Mouse (Mus musculus) cortical plate, adult 2 months (tissue): ENCODE measurements around the gene Cttnbp2nl. TPM values are rescaled to one million over a fixed set of nuclear protein-coding genes. Genes with fewer than 3 reads are reported as not detected.

Experiments
- H3K27ac ChIP-seq: fragments of 200-500 bp; 2 replicates; pipeline ENCODE4 v1.5.1; 2012; ENCODE audit warnings: low read length, control low read depth, inconsistent platforms; ENCODE audit not compliant: insufficient read depth
- H3K4me1 ChIP-seq: fragments of 200-500 bp; 2 replicates; pipeline ENCODE4 v1.6.1; 2011; ENCODE audit warnings: low read length; ENCODE audit not compliant: control insufficient read depth, insufficient read depth
- H3K4me3 ChIP-seq: fragments of 200-500 bp; 2 replicates; pipeline ENCODE4 v1.5.1; 2011; ENCODE audit warnings: mild to moderate bottlenecking, low read length, control low read depth; ENCODE audit not compliant: insufficient read depth
- CTCF ChIP-seq: fragments of 200-500 bp; IDR thresholded peaks from 2 replicates; pipeline ENCODE4 v1.5.1; 2011; ENCODE audit warnings: mild to moderate bottlenecking, control low read depth, low read length; ENCODE audit not compliant: insufficient read depth; ENCODE audit errors: extremely low read depth
- POLR2A ChIP-seq: fragments of 200-500 bp; IDR thresholded peaks from 2 replicates; pipeline ENCODE4 v1.6.1; 2011; ENCODE audit warnings: mild to moderate bottlenecking, low read length, control low read depth; ENCODE audit not compliant: insufficient read depth; ENCODE audit errors: extremely low read depth
- polyA plus RNA-seq: library from polyadenylated mRNA; depleted of rRNA; stranded (reverse); fragments of >200 nt; gene quantifications from 2 replicates; pipeline ENCODE4 v1.2.3, GENCODE M21; 2012; rRNA removed

Cttnbp2nl gene
- 6.3 and 6.8 TPM in 2 replicates for polyA plus RNA-seq

DNA sequence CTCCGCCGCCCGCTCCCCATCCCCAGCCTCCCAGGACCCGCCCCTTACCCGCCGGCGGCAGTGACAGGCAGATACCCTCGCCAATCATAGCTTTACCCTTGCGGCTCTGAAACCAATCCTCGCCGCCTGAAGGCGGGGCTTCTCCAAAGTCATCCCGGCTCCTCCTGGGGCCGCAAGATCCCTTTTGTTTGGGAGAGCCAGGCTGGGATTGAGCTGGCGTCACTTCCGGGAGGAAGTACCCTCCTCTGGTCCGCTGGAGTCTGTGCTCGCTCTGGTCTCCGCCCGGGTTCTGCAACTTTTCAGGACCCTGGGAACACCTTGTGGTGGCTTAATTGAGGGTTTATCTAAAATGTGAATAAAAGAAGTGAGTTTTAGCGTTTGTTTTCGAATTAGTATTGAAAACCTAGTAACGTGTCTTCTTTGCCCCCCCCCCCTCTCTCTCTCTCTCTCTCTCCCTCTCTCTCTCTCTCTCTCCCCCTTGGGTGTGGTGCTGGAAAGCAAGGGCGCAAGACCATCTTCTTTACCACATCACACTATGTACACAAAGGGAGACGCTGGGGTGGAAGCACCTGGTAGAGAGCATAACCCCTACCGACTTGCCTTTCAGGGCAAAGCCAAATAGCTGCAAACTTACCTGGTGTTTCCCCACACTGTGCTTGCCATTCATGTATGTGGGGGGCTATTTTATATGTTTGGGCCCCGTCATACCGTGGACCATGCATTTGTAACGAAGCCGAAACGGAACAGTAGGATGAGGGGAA is at the start of gene Cttnbp2nl:
Cttnbp2nl (minus strand) TSS at position 210 of the 761 bp plus-strand sequence.
- Histone ChIP-seq H3K27ac (peak within 1 kb of the TSS; percentile 34), H3K4me3 (peak within 1 kb of the TSS; percentile 86), H3K4me1 (peaks cover 6% of the 10 kb centered on the region)
- TF ChIP-seq CTCF: no peak
- TF ChIP-seq POLR2A: peak; percentile 93

DNA sequence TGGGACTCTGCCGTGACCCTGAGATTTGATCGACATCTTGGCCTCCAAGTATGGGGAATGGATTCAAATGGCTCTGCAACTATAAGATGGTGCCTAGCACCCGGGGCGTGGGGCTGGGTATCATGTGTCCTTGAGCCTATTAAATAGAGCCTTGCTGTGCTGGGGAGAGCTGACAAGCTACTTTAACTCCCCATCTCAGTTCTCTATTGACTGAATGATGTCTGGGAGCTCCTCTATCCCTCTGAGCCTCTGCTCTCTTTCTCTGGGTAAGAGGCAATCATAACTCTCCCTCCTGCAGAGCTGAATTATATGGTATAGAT is 47.3 kb upstream of the Cttnbp2nl start:
- Histone ChIP-seq H3K4me1 (no peaks in the 10 kb centered on the region), H3K4me3 (no peak overlapping the region), H3K27ac (no peak overlapping the region)
- no peak for TF ChIP-seq POLR2A

DNA sequence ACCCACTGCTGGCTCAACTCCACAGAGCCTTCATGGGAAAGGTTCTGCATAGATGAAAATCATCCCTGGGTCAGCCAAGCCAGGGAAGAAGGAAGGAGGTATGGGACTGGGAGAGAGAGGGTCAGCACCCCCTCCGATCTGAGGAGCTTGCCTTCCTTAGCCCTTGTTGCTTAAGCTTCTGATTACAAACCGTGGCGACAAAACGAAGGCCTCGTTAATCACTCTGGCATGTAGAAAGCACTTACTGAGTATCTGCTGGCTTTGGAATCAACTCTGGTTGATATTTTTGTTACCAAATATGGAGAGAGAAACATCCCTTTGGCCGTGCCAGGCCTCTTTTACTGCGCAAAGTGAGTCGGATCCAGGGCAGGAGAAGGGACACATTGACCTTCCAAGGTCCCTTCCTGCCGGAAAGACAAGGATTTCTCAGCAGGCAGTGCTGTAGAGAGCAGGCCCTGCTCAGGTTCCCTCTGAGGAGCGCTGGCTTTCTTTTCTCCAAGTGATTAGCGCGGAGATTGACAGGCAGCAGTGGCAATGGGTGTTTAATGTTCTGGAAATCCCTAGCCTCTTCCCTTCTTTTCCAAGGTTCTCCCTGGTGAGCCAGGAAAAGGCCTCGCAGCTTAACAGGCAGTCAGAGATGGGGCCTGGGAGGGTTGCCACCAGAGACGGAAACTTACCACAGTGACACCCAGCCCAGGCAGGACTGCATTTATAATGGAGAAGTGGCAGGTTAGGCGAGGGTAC is 46.8 kb upstream of the Cttnbp2nl start:
- TF ChIP-seq POLR2A (no peak), CTCF (no peak)
- H3K4me3 ChIP-seq: no peak overlapping the region
- no peaks in the 10 kb centered on the region for H3K4me1 ChIP-seq
- H3K27ac ChIP-seq: no peak overlapping the region

DNA sequence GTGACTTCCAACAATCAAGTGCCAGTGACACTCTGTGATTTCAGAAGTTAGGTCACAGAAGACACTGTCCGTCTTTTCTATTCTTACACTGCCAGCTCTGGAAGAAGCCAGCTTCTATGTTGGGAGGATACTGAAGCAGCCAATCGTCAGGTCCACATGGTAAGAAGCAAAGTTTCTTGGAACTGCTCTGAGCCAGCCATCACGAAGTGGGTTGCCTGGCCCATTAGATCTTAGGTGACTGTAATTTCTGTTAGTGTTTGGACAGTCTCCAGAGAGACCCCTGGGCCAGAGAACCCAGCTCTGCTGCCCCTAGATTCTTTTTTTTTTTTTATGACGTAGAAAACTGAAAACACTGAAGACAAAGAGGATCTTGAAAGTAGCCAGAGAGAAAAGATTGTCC is 44.6 kb upstream of the Cttnbp2nl start:
- Histone ChIP-seq H3K4me1 (no peaks in the 10 kb centered on the region), H3K4me3 (no peak overlapping the region), H3K27ac (no peak overlapping the region)
- TF ChIP-seq POLR2A (no peak), CTCF (no peak)

DNA sequence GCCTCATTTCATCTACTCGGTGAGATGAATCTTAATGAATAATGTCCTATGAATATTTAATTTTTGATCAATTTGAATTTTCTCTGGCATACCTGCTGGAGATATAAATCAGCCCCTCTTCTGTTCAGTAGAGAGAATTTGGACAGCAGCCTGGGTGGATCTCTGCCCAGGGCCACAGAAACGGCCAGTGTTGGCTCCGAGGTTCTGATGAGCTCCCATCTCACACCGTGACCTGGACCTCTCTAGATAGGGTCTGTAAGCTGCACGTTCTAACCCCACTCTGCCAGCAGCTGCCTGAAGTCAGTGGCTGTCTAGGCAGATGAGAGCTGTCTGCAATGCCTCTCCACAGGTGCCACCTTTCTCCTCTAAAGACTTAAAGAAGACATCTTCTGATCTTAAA is 42.1 kb upstream of the Cttnbp2nl start:
- H3K4me1 ChIP-seq: no peaks in the 10 kb centered on the region
- H3K4me3 ChIP-seq: no peak overlapping the region
- no peak overlapping the region for H3K27ac ChIP-seq
- TF ChIP-seq CTCF (no peak), POLR2A (no peak)

DNA sequence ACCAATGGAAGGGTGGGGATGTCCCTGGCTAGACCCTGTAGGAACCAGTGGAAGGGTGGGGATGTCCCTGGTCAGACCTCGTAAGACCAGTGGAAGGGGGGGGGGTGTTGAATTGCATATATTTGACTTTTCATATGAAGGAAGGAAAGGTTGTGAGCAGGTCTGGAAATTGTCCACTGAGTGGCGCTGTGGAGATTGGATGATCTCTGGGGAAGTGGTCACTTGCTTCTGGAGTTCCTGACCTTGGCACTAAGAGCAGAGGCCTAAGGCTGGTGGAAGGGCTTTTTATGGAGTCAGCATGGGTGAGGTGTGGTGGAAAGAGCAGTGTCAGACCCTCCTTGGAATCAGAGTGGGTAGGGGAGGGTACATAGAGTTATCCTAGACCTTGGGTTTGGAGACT is 41.5 kb upstream of the Cttnbp2nl start:
- H3K27ac ChIP-seq: no peak overlapping the region
- no peak overlapping the region for H3K4me3 ChIP-seq
- no peak for TF ChIP-seq POLR2A
- 0 out of 2 replicates have a peak, but pooled peaks have one; percentile 2 for TF ChIP-seq CTCF

DNA sequence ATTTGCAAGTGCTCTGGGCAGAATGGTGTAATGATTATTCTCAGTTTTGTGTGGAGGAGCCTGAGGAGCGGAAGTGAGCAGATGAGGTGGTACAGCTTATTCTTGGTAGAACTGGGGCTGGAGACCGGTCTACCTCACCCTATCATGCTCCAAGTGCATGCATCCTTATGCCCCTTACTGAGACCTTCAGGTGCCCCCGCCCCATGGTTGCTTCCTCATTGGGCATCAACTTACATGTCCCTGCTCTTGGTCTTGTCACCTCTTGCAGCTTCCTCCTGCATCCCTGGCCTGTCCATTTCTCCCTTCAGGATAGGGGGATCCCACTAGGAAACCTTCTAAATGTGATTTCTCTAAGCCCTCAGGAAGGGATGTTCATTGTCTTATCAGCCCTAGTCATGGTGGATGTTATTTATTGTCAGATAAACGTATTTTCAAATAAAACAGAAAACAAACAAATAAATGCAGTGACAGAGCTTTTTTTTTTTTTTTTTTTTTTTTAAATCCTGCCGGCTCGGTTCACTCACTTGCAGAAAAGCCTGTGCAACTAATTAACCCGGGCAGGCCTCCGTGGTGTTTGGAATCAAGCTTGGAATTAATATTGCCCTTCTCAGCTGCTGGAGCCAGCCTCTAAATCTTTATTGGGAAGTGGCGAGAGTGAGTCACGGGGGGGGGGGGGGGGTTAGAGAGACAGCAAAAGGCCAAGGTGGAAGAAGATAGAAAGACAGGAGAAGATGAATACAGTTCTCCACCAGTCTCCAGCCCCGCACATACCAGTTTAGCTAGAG is 40.0 kb upstream of the Cttnbp2nl start:
- Histone ChIP-seq H3K27ac (no peak overlapping the region), H3K4me1 (no peaks in the 10 kb centered on the region), H3K4me3 (no peak overlapping the region)
- no peak for TF ChIP-seq CTCF
- TF ChIP-seq POLR2A: no peak

More for the DNA sequence above, 41.5 kb upstream of the Cttnbp2nl start:
- no peaks in the 10 kb centered on the region for H3K4me1 ChIP-seq

DNA sequence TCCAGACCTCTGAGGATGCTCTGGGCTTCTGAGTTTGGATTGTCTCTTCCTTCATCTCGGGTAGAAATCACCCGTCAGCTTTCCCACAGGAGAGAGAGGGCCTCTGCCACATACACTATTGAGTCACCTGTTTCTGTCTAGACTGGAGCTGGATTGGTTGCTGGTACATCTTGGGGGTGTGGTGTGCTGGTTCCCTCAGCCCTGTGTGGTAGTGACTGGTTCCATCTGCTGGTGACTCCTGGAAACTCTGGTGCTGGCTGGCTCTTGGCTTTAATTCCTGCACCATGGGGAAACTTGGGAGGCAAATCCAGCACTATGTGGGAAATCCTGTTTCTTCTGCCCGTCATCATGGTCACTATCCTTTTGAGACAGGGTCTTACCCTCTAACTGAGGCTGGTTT is 38.0 kb upstream of the Cttnbp2nl start:
- Histone ChIP-seq H3K4me3 (no peak overlapping the region), H3K4me1 (no peaks in the 10 kb centered on the region), H3K27ac (no peak overlapping the region)
- TF ChIP-seq POLR2A (no peak), CTCF (peak; percentile 68)

DNA sequence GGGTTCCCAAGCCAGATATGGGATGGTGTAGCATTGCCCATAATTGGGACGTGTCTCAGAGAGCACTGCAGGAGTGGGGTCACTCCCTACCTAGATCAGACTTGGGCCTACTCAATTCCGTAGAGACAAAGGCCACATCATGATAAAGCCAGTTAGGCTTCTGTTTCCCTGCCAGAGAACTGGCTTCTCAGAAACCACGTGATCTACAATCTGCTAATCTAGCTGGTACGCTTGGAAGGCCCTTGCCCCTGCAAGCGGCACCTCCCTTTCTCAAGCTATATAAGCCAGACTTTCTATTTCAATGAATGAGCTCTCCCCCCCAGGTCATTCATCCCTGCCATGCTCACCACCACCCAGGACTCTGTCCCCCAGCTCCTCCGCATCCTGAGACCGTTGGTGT is 37.2 kb upstream of the Cttnbp2nl start:
- no peak overlapping the region for H3K27ac ChIP-seq
- H3K4me1 ChIP-seq: no peaks in the 10 kb centered on the region
- TF ChIP-seq CTCF: no peak
- TF ChIP-seq POLR2A: no peak
- no peak overlapping the region for H3K4me3 ChIP-seq
